Mouse (Mus musculus): ENCODE results near the gene BC107364.

DNA sequence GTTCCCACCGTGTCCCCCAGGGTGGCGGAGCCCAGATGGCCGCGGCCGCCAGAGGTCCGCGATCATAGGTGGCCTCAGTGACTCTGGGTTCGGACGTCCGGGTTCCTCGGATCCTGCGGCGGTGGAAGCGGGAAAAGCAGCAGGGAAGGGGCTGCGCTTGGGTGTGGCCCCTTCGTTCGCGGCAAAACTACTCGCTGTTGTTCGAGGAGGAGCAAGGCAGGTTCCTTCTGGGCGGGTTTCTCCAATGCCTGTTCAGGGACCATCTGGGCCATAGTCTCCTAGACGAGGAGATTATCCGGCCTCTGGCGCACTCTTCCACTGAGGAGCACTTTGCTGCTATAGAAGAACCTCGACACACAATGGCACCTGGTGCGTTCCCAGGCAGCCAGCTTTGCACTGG is 47.7 kb downstream of the BC107364 start:
- TF ChIP-seq POLR2A (IDR thresholded peaks at IDR 0.05; ENCODE audit: control insufficient read depth, extremely low read depth, insufficient read depth, low read length, poor library complexity) (no peak), CTCF (IDR thresholded peaks at IDR 0.05; ENCODE audit: borderline replicate concordance, control insufficient read depth, extremely low read depth, insufficient read depth, low read length, poor library complexity) (no peak)

Measured in thymus, adult 2 months (tissue).